Mouse (Mus musculus) lung, postnatal 25 days (tissue): ENCODE data around the gene Acap2.

ENCODE experiments used
- DNase-seq: peaks from one replicate; pipeline ENCODE4 v3.0.0; 2022; ENCODE audit warnings: low spot score

Gene Acap2

GRCm38 (mm10) chr16:31081125-31081664 is 119.8 kb downstream of the Acap2 start, which contains the start of gene Xxylt1:
Xxylt1 (minus strand) TSS chr16:31081432.
- peak; percentile 95 for DNase-seq

DNA sequence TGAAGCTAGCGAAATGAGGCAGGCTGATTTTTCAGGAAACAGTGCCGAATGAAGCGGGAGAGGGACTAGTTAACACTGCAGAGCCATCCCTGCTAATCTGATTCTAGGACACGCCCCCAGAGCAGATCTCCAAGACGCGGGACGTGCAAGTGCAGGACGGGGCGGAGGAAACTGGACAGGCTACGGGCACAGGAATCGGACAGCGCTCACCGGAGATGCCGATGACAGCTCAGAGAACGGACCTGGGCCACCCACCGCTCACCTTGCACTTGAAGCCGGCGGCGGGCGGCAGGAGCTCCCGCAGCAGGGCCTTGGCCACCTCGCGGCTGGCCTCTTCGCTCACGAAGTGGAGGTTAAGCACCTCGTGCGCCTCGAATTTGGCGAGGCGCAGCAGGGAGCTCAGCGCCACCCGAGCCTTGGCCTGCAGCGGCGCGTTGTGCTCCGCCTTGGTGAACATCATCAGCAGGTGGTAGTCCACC is 120.4 kb downstream of the Acap2 start:
- peak; percentile 67 for DNase-seq

GRCm38 (mm10) chr16:31077396-31077795 is 123.6 kb downstream of the Acap2 start:
- DNase-seq = no peak

DNA sequence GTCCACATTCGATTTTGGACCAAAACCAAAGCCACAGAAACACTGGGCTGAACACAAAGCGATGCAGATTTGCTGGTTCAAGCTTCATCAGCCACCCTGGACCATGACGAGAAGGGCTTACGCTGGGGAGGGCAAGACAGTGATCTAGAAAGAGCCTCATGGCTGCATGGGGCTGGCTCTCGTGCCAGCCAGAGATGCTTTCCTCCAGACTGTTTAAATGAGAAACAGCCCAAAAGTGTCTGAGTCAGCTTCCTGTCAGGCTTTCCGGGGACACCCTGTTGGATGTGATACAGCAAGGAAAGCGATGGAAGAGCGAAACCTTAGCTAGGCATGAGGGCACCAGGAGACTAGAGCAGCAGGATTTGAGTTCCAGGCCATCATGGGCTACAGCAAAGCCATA is 124.6 kb downstream of the Acap2 start:
- no peak for DNase-seq

- DNase-seq = no peak
Observed at GRCm38 (mm10) chr16:31074324-31074908, 126.6 kb downstream of the Acap2 start.

- no peak for DNase-seq
Observed at GRCm38 (mm10) chr16:31071731-31072130, 129.3 kb downstream of the Acap2 start.

- DNase-seq = peak; percentile 87
Observed at GRCm38 (mm10) chr16:31070358-31071133, 130.5 kb downstream of the Acap2 start.

- DNase-seq = no peak
Observed at GRCm38 (mm10) chr16:31069211-31070166, 131.6 kb downstream of the Acap2 start.

DNA sequence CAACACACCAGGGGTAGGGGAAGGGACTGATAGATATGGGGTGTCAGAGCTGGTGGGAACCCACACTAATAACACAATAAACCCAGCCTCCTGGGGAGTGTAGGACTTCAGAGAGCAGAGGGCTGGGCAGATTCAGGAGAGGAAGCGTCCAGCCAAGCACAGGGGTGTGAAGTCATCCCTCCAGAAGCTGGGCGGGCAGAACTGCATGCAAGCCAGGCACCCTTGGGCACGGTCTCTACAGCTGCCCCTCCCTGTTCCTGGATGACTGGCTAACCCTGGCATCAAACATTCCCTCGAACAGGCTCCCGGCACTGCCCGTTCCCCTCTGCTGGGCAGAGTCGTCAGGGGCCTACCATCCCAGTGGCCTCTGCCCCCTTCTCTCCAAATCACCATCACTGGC is 132.8 kb downstream of the Acap2 start:
- DNase-seq = peak; percentile 80

- DNase-seq = peak; percentile 80
Observed at GRCm38 (mm10) chr16:31066344-31067098, 134.5 kb downstream of the Acap2 start.

DNA sequence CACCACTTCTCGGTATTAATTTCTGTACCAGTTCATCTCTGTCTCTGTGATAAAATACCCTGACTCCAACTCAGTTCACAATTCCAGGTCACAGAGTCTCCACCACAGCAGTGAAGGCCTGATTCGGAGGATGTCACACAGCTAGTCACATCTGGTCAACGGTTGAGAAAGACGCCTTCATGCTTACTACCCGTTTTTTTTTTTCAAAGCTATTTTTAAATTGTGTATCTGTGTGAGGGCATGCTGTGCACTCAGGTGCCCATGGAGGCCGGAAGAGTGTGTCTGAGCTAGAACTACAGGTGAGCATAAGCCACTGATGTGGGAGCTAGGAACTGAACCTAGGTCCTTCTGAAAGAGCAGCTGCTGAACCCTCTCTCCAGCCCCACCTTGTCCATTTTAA is 136.3 kb downstream of the Acap2 start:
- DNase-seq = no peak

DNA sequence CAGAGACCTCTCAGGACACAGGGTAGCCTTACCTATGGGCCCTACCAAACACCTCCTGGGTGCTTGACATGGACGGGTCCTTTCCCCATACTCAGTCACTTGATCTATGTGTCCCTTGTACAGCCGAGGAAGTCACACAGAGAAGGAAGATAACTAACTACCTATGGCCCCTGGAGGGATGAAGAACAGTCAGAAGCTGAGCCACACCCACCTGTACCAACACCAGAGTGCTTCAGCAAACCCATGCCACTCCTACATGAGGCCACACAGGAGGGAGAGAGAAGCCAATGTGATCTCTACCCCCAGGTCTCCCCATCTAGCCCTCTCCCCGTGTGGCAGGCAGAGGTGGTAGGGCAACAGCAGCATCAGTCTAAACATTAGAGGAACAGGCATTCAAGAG is 138.1 kb downstream of the Acap2 start:
- DNase-seq = no peak

GRCm38 (mm10) chr16:31061246-31061880 is 139.7 kb downstream of the Acap2 start:
- no peak for DNase-seq

DNA sequence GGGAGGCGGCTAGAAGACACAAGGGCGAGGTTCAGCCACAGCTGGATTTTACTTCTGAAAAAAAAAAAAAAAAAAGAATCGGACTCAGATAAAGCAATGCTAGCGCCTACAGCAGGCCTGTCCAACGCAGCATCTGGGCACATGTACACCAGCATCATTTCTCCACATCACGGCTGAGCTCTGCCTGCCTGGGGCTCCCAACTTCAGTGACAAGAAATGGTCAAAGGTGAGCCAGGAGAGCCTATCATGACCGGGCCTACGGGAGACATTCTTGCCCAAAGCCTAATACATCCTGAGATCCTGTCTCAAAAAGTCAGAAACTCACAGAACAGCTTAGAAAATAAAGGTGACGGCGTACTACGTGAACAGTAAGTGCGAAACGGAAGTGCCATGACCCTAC is 140.3 kb downstream of the Acap2 start:
- no peak for DNase-seq

DNA sequence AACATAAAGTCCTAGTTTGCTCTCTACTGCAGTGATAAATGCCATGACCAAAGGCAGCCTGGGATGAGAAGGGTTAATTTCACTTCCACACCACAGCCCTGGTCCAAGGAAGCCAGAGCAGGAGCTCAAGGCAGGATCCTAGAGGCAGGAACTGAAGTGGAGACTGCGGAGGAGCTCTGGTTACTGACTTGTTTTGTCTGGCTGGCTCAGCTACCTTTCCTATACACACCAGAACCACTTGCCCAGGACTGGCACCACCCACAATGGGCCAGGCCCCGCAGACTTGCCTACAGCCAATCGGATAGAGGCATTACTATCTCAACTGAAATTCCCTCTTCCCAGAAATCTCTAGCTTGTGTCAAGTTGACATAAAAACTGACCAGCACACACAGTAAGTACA is 140.8 kb downstream of the Acap2 start:
- no peak for DNase-seq

DNA sequence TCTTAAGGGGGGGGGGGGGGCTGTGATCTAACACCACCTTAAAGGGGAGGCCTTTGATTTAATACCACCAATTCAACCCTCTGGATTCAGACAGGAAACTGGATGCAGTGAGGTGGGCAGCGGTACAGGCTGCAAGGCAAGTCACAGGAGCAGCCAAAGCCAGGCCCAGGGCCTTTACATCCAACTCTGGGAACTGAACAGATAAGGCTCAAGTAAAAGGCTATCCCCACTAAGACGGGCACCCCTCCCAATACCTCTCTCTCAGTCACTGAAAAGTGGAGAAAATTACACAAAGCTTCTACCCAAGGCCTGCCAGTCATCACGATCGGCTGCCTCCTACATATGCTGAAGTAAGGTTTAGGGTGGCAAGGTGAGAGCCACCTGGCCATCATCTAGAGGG is 141.3 kb downstream of the Acap2 start:
- no peak for DNase-seq

- DNase-seq = no peak
Observed at GRCm38 (mm10) chr16:31052812-31053211, 148.2 kb downstream of the Acap2 start.

DNA sequence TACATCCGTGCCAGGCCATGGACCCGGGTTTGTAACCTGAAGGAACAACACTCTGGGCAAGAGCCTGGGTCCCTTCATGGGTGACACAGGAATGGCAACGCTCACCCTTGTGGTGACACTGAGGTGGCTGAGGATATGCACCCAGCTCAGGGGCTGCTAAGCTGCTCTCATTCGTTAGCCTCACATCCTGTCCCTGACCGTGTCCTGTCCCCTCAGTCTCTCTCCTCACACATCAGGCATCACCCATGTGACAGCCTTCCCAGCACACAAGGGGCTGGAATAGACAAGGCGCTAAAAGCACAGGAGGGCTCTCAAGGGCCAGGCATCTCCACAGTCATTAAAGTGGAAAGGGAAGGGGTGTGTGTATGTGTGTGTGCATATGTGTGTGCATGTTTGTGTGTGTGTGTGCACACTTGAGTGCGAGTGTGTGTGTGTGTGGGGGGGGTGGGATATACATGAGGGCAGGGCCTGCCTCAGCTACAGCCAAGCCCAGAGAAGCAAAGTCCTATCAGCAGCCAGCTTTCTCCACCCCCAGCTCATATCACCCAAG is 148.8 kb downstream of the Acap2 start:
- DNase-seq = no peak

DNA sequence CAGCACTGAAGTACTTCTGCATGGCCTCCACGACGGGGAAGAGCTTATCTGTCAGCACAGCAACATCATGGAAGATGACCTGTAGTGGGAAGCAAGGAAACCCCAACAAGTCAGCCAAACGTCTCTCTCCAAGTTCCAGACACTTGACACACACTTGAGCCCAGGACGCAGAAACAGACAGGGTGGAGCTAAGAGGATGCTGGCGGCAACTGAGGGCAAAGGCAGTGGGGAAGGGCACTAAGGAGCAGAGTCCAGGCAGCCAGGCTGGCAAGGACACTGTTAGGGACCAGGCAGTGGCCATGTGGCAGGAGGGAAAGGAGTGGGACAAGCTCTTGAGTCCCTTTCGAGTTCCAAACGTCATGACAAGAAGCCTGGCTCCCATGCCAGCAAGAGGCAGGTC is 150.3 kb downstream of the Acap2 start:
- DNase-seq = no peak

- no peak for DNase-seq
Observed at GRCm38 (mm10) chr16:31048194-31048593, 152.9 kb downstream of the Acap2 start.
